Mouse (Mus musculus): Measurements from ENCODE around the gene Cxcl17.

Gene Cxcl17

GRCm38 (mm10) chr7:25369058-25369749 lies 43.5 kb downstream of the Cxcl17 start, which contains the start of gene Cnfn:
Gene Cnfn, minus strand, starts transcription at chr7:25369724.
- no peak for DNase-seq (ENCODE audit: low spot score in 2 of 2)

- no peak for DNase-seq (ENCODE audit: low spot score in 2 of 2)
Measured at GRCm38 (mm10) chr7:25368333-25368732, 44.4 kb downstream of the Cxcl17 start.

GRCm38 (mm10) chr7:25367632-25368293 lies 44.9 kb downstream of the Cxcl17 start:
- no peak for DNase-seq (ENCODE audit: low spot score in 2 of 2)

GRCm38 (mm10) chr7:25365937-25366625 lies 46.6 kb downstream of the Cxcl17 start:
- no peak for DNase-seq (ENCODE audit: low spot score in 2 of 2)

- no peak for DNase-seq (ENCODE audit: low spot score in 2 of 2)
Measured at GRCm38 (mm10) chr7:25363632-25364031, 49.1 kb downstream of the Cxcl17 start.

- DNase-seq (ENCODE audit: low spot score in 2 of 2): no peak
Measured at GRCm38 (mm10) chr7:25363151-25363550, 49.5 kb downstream of the Cxcl17 start.

- no peak for DNase-seq (ENCODE audit: low spot score in 2 of 2)
Measured at GRCm38 (mm10) chr7:25358721-25359206, 53.9 kb downstream of the Cxcl17 start.

All from urinary bladder, adult 18-20 months (tissue).